Mouse (Mus musculus) embryonic fibroblast, embryonic 13.5 days (primary cell): ENCODE measurements around the gene Sertm1. TPM values are rescaled to one million over a fixed set of nuclear protein-coding genes. Genes with fewer than 3 reads are reported as not detected.

Experiments
- H3K27ac ChIP-seq: 2 replicates; pipeline ENCODE4 v1.5.1; 2012; ENCODE audit warnings: low read length, control low read depth, inconsistent platforms; ENCODE audit not compliant: insufficient read depth
- H3K4me1 ChIP-seq: 2 replicates; pipeline ENCODE4 v1.6.1; 2011; ENCODE audit warnings: low read length; ENCODE audit not compliant: control insufficient read depth, insufficient read depth
- H3K4me3 ChIP-seq: 2 replicates; pipeline ENCODE4 v1.5.1; 2011; ENCODE audit warnings: mild to moderate bottlenecking, control low read depth, low read length; ENCODE audit not compliant: insufficient read depth
- CTCF ChIP-seq: IDR thresholded peaks from 2 replicates; pipeline ENCODE4 v1.5.1; 2011; ENCODE audit warnings: mild to moderate bottlenecking, control low read depth, low read length, moderate library complexity, borderline replicate concordance; ENCODE audit not compliant: insufficient read depth
- POLR2A ChIP-seq: IDR thresholded peaks from 2 replicates; pipeline ENCODE4 v1.6.1; 2011; ENCODE audit warnings: low read depth, mild to moderate bottlenecking, control low read depth, low read length, moderate library complexity
- polyA plus RNA-seq: library from polyadenylated mRNA; stranded (reverse); fragments of >200 nt; gene quantifications from 2 replicates; pipeline ENCODE4 v1.2.4, GENCODE M21; 2011; ENCODE audit warnings: low read depth; ENCODE audit not compliant: missing spikeins, insufficient read length

Sertm1 gene
- polyA plus RNA-seq, 1 experiment = not detected

- no peak overlapping the region for H3K4me3 ChIP-seq
- H3K27ac ChIP-seq = no peak overlapping the region
- TF ChIP-seq POLR2A (no peak), CTCF (no peak)
- no peaks in the 10 kb centered on the region for H3K4me1 ChIP-seq
These were observed 20.8 kb downstream of the Sertm1 start for GRCm38 (mm10) chr3:54894891-54895290.

- Histone ChIP-seq H3K4me3 (no peak overlapping the region), H3K4me1 (no peaks in the 10 kb centered on the region), H3K27ac (no peak overlapping the region)
- TF ChIP-seq CTCF (no peak), POLR2A (no peak)
These were observed 23.5 kb downstream of the Sertm1 start for GRCm38 (mm10) chr3:54892218-54892617.

- no peak overlapping the region for H3K27ac ChIP-seq
- no peaks in the 10 kb centered on the region for H3K4me1 ChIP-seq
- no peak overlapping the region for H3K4me3 ChIP-seq
- TF ChIP-seq POLR2A (no peak), CTCF (no peak)
These were observed 29.2 kb downstream of the Sertm1 start for GRCm38 (mm10) chr3:54886501-54886900.

Other genes starting within 250 kb of the Sertm1 start
- gene Supt20, start 223.1 kb downstream of the Sertm1 start, polyA plus RNA-seq = 89.8 and 121 TPM in 2 replicates
- gene Gm21958, start 201.5 kb downstream of the Sertm1 start, polyA plus RNA-seq = not detected in 2 replicates
- 57.4 and 81.5 TPM in 2 replicates for gene Exosc8, start 180.5 kb downstream of the Sertm1 start, polyA plus RNA-seq
- 51.9 and 58.3 TPM in 2 replicates for gene Alg5, start 180.3 kb downstream of the Sertm1 start, polyA plus RNA-seq
- 1.3 and 1.5 TPM in 2 replicates for gene Smad9, start 160.3 kb downstream of the Sertm1 start, polyA plus RNA-seq
- gene Rfxap, start 108.1 kb downstream of the Sertm1 start, polyA plus RNA-seq = 11.4 and 18.5 TPM in 2 replicates
- gene Ccna1, start 139.6 kb upstream of the Sertm1 start, polyA plus RNA-seq = 0.70 TPM in 1 of 2 replicates, not detected in the other
- 63.0 and 70.3 TPM in 2 replicates for gene Spg20, start 196.2 kb upstream of the Sertm1 start, polyA plus RNA-seq
- gene Ccdc169, start 221.5 kb upstream of the Sertm1 start, polyA plus RNA-seq = 0.17 and 0.35 TPM in 2 replicates